Mouse (Mus musculus) layer of hippocampus, postnatal 25 days (tissue): ENCODE measurements around the gene Jrkl. TPM values are rescaled to one million over a fixed set of nuclear protein-coding genes. Genes with fewer than 3 reads are reported as not detected.
A peak's percentile ranks its signal among the peaks of the same experiment; 100 is the strongest.

Experiments used
- DNase-seq, 2 experiments: peaks; one replicate each; pipeline ENCODE4 v3.0.0; 2022; ENCODE audit warnings: mixed read lengths in 2 of 2, low spot score in 1 of 2; ENCODE audit errors: extremely low spot score in 1 of 2
- total RNA-seq, 2 experiments: library from RNA; stranded (reverse); gene quantifications; 2 replicates each; pipeline ENCODE4 v1.2.3; 2021

Gene Jrkl
- total RNA-seq, result 1 to 10 TPM; 8.5 to 9.3 TPM

DNA sequence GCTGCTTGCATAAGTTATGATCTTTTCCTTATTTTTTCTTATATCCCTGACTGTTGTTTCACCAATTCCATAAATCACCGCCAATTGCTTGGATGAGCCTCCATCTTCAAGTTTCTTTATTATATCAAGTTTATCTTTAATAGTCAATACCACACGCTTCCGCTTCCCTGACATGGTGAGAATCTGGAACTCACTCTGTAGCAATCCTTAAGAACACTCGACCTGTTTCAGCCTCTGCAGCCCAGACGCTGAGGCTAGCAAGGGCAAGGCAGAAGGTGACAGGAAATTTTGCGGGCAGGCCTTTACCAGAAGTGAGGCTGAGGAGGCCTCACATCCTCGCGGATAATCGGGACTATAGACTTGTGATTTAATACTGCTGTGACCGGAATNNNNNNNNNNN is at the start of gene Jrkl:
Jrkl (minus strand) TSS at position 349 of the 400 bp plus-strand sequence.
- DNase-seq, result peak in 1 of 2 experiments; percentile 7

DNA sequence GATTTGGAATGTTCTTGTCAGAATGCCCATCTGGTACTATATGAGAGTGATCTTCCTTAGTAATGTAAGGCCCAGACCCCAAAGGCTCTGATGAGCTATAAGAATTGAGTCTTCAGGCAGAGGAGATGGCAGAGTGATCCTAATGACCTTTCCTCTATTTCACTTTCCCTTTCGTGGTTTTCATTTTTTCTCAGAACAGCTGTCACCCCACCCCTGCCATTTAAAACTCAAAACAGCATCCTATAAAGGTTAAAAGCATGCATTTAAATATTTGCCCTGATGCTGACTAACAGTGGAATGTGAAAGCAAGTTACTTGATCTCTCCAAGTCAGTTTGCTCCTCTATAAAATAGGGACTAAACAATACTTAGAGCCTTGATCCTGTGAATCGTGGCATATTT is 41.9 kb upstream of the Jrkl start:
- no peak for DNase-seq

- no peak for DNase-seq
These were observed 27.6 kb upstream of the Jrkl start for GRCm38 (mm10) chr9:13273219-13273618.

GRCm38 (mm10) chr9:13260980-13261379 is 15.4 kb upstream of the Jrkl start:
- DNase-seq, result no peak

- DNase-seq, result no peak
These were observed 12.5 kb upstream of the Jrkl start for GRCm38 (mm10) chr9:13258173-13258572.

GRCm38 (mm10) chr9:13256726-13257125 is 11.1 kb upstream of the Jrkl start:
- DNase-seq, result no peak

DNA sequence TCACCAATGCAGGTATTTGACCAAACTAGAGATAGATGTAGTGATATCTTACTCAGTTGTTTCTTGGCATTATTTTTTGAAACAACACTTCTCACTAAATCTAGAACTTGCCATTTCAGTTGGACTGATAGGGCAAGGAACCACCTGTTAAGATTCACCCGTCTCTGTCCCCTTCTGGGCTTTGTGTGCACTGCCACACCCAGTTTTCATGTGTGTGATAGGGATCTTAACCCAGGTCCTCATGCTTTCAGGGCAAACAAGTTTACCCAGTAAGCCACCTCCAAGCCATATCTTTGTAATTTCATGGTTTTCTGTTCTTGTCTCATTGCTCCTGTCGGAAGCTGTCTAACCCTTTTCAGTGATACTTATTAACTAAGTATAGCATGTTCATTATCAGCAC is 5.6 kb upstream of the Jrkl start:
- no peak for DNase-seq

GRCm38 (mm10) chr9:13248104-13248503 is 2.5 kb upstream of the Jrkl start:
- no peak for DNase-seq

DNA sequence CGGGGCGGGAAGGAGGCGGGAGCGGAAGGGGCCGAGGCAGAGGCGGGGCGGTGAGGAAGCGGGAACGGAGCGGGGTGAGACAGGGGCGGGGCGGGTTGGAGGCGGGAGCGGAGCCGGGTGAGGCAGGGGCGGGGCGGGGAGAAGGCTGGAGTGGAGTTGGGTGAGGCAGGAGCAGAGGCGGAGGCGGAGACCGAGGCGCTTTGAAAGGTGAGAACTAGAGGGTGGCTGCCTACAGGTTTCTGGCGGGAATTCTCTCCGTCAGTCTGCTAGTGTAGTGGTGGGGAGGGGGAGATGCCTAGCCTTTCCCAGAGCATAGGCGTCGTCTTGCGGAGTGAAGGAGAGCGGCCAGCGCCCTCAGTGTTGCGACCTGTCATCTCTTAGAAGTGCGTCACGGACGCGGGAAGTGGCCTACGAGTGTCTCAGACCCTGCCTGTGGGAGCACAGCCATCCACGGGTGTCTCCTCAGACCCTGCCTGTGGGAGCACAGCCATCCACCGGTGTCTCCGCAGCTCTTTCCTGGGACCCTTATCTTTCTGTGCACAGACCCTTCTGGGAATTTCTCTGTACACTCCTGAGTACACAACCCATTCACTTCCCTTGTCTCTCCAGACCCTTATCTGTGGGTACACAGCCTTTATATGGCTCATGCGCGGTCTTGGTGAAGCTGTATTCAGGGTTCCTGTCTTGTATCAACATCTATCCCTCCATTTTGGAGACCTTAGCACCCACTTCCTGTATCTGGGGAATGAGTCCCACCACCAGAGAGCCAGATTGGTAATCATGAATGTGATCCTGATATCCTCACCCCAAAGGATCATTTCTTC is 1.4 kb upstream of the Jrkl start, which contains the start of gene Ccdc82:
Ccdc82 (plus strand) TSS at position 141 of the 824 bp plus-strand sequence.
- peak; percentile 56 to 68 for DNase-seq

- no peak for DNase-seq
These were observed 3.3 kb downstream of the Jrkl start for GRCm38 (mm10) chr9:13242321-13242720.

GRCm38 (mm10) chr9:13231545-13232216 is 13.9 kb downstream of the Jrkl start:
- DNase-seq, result no peak

- no peak for DNase-seq
These were observed 15.1 kb downstream of the Jrkl start for GRCm38 (mm10) chr9:13230553-13230952.

DNA sequence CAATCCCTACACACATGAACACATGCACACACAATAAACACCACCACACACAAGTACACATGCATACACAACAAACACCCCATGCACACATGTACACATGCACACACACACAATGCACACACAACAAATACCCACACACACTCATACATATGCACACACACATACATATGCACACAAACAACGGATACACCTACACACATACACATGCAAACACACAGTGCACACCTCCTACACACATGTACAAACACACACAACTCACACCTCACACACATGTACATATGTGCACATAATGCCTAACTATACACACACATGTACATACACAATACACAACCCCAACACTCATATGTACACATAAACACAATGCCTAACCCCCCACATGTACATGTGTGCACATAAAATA is 19.8 kb downstream of the Jrkl start:
- DNase-seq, result no peak

GRCm38 (mm10) chr9:13206369-13206768 is 39.3 kb downstream of the Jrkl start:
- no peak for DNase-seq

- DNase-seq, result no peak
These were observed 41.9 kb downstream of the Jrkl start for GRCm38 (mm10) chr9:13203681-13204080.

DNA sequence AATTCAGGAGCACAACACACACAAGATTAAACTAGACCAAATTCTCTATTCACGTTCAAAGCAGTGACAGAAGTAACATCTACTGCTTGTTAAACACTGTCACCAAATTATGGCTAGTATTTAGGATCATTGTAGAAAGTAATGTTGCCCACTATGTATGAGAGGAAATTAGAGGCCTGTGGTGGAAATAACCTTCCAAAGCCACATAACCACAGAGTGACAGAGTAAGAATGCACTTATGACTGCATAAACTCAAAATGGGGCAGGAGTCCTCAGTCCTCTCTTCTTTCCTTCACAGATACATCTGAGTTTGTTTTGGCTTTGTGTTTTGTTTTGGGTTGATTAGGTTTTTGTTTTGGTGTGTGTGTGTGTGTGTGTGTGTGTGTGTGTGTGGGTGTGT is 42.5 kb downstream of the Jrkl start:
- DNase-seq, result no peak

DNA sequence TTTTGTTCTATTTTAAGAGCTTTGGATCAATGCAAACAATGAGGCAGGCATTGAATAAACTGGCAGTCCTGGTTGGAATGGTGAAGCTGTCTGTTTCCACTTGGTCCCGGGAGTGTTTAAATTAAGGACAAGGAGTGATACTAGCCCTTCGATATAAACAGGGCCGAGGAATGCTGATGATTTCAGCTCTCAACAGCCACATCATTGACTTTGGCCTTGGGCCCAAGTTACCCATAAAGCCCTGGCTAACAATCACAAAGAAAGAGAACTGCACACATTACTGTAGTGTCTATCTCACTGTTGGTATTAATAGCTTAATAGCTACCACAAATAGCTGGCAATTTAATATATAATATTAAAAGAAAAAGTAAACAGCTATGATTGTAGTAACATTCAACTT is 45.5 kb downstream of the Jrkl start:
- no peak for DNase-seq

DNA sequence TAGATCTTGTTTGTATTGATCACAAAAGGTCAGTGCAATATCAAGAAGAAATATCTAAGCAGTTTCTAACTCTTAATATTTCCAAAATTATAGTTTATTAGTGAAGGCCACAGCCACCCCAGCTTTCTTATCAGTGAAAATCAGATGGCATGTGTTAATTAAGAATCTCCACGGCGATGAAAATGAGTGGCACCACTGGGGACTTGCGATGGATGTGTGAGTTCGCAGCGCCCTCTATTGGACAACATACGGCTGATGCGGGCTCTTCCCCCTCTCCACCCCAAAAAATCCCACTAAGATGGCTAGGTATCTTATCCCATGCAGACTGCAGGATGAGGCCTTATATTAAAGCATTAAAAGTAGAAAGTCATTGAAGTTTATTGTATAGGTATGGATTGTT is 49.9 kb downstream of the Jrkl start:
- peak in 1 of 2 experiments; percentile 51 for DNase-seq

DNA sequence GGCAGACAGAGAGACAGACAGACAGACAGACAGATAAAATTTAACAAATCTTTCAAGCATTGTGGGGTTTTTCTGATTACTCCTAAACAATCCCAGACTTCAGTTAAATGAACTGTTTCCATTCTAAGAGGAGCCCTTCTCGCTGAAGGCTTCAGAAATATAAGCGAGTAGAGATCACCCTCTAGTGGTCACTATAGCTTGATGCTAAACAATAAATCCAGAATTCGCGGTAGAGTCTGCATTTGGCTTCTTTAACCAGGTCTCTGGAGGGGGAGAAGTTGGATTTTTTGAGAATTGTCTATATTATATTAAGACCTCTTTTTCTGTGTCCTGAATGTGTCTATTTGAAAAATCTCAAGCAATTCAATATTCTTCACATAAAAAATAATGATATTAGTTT is 50.4 kb downstream of the Jrkl start:
- no peak for DNase-seq

DNA sequence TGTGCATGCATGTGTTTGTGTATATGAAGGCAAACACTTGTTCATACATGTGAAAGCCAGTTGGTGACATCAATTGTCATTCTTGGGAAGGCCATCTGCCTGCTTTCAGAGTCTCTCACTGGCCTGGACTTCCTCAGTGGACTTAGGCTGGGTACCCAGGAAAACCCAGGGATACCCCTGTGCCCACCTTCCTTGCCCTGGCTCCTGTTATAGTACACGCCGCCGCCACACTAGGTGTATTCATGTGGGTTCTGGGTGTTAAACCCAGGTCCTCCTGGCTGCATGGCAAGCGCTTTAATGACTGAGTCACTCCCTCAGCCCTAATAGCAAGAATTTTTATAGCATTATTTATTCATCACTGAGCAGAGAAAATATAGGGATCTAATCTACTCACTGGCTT is 51.0 kb downstream of the Jrkl start:
- no peak for DNase-seq
